Mouse (Mus musculus) spleen, adult 2 months (tissue): ENCODE data around the gene Il1a. TPM values are rescaled to one million over a fixed set of nuclear protein-coding genes. Genes with fewer than 3 reads are reported as not detected.
A peak's percentile ranks its signal among the peaks of the same experiment; 100 is the strongest.

Source experiments
- DNase-seq, 2 experiments: peaks; one replicate each; pipeline versions ENCODE4 v3.0.0 to v3.0.0-alpha.2; 2012 to 2021; ENCODE audit warnings: low spot score in 2 of 2, low read depth in 1 of 2
- H3K27ac ChIP-seq: fragments of 200-500 bp; 2 replicates; pipeline ENCODE4 v1.5.1; 2012; ENCODE audit warnings: low read length, inconsistent platforms; ENCODE audit not compliant: insufficient read depth
- H3K27me3 ChIP-seq: fragments of 200-500 bp; 2 replicates; pipeline ENCODE4 v1.6.1; 2012; ENCODE audit warnings: mild to moderate bottlenecking, moderate library complexity, low read length, inconsistent platforms; ENCODE audit not compliant: control insufficient read depth, insufficient read depth
- H3K36me3 ChIP-seq: fragments of 200-500 bp; 2 replicates; pipeline ENCODE4 v1.6.1; 2012; ENCODE audit warnings: mild to moderate bottlenecking, low read length, inconsistent platforms; ENCODE audit not compliant: control insufficient read depth, insufficient read depth
- H3K4me1 ChIP-seq: fragments of 200-500 bp; 2 replicates; pipeline ENCODE4 v1.6.1; 2011; ENCODE audit warnings: inconsistent platforms; ENCODE audit not compliant: control insufficient read depth, insufficient read depth, insufficient read length
- H3K4me3 ChIP-seq: fragments of 200-500 bp; 2 replicates; pipeline ENCODE4 v1.5.1; 2011; ENCODE audit warnings: mild to moderate bottlenecking, inconsistent platforms; ENCODE audit not compliant: insufficient read depth, insufficient read length; ENCODE audit errors: extremely low read depth
- CTCF ChIP-seq: fragments of 200-500 bp; IDR thresholded peaks from 2 replicates; pipeline ENCODE4 v1.5.1; 2011; ENCODE audit warnings: mild to moderate bottlenecking, inconsistent platforms; ENCODE audit not compliant: insufficient read depth, insufficient read length, insufficient replicate concordance; ENCODE audit errors: extremely low read depth
- POLR2A ChIP-seq: fragments of 200-500 bp; IDR thresholded peaks from 2 replicates; pipeline ENCODE4 v1.6.1; 2011; ENCODE audit warnings: low read depth, low read length, inconsistent platforms
- WGBS: fragments of 180-500 bp; shearing (Covaris S2); methylation state at CpG from one replicate; pipeline ENCODE4 v1.1.7; 2018; 5-methylcytosine and 5-hydroxymethylcytosine counted together
- polyA plus RNA-seq: library from polyadenylated mRNA; depleted of rRNA; stranded (reverse); fragments of >200 nt; gene quantifications from 2 replicates; pipeline ENCODE4 v1.2.3, GENCODE M21; 2012; rRNA removed

Il1a gene
- polyA plus RNA-seq, result 0.99 and 1.3 TPM in 2 replicates

GRCm38 (mm10) chr2:129309836-129310235 lies at the start of gene Il1a:
Gene Il1a, minus strand, starts transcription at chr2:129309972.
- DNase-seq, result no peak
- 75% methylated on average over 7 of the region's 7 CpGs for WGBS
- TF ChIP-seq CTCF (no peak), POLR2A (no peak)
- H3K4me3 ChIP-seq, result no peak within 1 kb of the TSS
- no peak within 1 kb of the TSS for H3K27ac ChIP-seq
- no peaks in the 10 kb centered on the region for H3K27me3 ChIP-seq
- H3K4me1 ChIP-seq, result peaks cover 2% of the 10 kb centered on the region; the same call in 1 of the 2 replicates
- no peaks in the 10 kb centered on the region for H3K36me3 ChIP-seq

- Histone ChIP-seq H3K36me3 (no peaks in the 10 kb centered on the region), H3K4me1 (no peaks in the 10 kb centered on the region; the same call in 1 of the 2 replicates), H3K27ac (no peak overlapping the region), H3K27me3 (no peaks in the 10 kb centered on the region), H3K4me3 (no peak overlapping the region)
- DNase-seq, result peak in 1 of 2 experiments; percentile 30
- TF ChIP-seq POLR2A (no peak), CTCF (no peak)
- WGBS, result 25% methylated on average over 6 of the region's 6 CpGs
Observed at GRCm38 (mm10) chr2:129338138-129338621, 28.4 kb upstream of the Il1a start.

GRCm38 (mm10) chr2:129333471-129333870 lies 23.7 kb upstream of the Il1a start:
- 81% methylated on average over 4 of the region's 4 CpGs for WGBS
- TF ChIP-seq CTCF, result no peak
- no peak for TF ChIP-seq POLR2A
- no peak for DNase-seq

GRCm38 (mm10) chr2:129330540-129330939 lies 20.8 kb upstream of the Il1a start:
- no peaks in the 10 kb centered on the region for H3K27me3 ChIP-seq
- no peak overlapping the region for H3K27ac ChIP-seq
- DNase-seq, result no peak
- H3K4me1 ChIP-seq, result no peaks in the 10 kb centered on the region; the same call in 1 of the 2 replicates
- 12% methylated on average over 13 of the region's 13 CpGs for WGBS
- no peaks in the 10 kb centered on the region for H3K36me3 ChIP-seq
- TF ChIP-seq POLR2A (no peak), CTCF (no peak)
- no peak overlapping the region for H3K4me3 ChIP-seq

More at GRCm38 (mm10) chr2:129333471-129333870, 23.7 kb upstream of the Il1a start:
- Histone ChIP-seq H3K4me3 (no peak overlapping the region), H3K36me3 (no peaks in the 10 kb centered on the region), H3K27ac (no peak overlapping the region), H3K27me3 (no peaks in the 10 kb centered on the region), H3K4me1 (no peaks in the 10 kb centered on the region; the same call in 1 of the 2 replicates)

GRCm38 (mm10) chr2:129330024-129330423 lies 20.3 kb upstream of the Il1a start:
- H3K4me1 ChIP-seq, result no peaks in the 10 kb centered on the region; the same call in 1 of the 2 replicates
- no peak for DNase-seq
- TF ChIP-seq POLR2A (no peak), CTCF (no peak)
- no peak overlapping the region for H3K4me3 ChIP-seq
- H3K27me3 ChIP-seq, result no peaks in the 10 kb centered on the region
- 62% methylated on average over 7 of the region's 7 CpGs for WGBS
- H3K27ac ChIP-seq, result no peak overlapping the region
- no peaks in the 10 kb centered on the region for H3K36me3 ChIP-seq

GRCm38 (mm10) chr2:129328238-129328637 lies 18.5 kb upstream of the Il1a start:
- 83% methylated on average over 4 of the region's 4 CpGs for WGBS
- TF ChIP-seq POLR2A (no peak), CTCF (no peak)

GRCm38 (mm10) chr2:129324216-129324615 lies 14.4 kb upstream of the Il1a start:
- WGBS, result 89% methylated on average over 3 of the region's 3 CpGs
- no peak for TF ChIP-seq CTCF
- no peak for TF ChIP-seq POLR2A
- H3K4me3 ChIP-seq, result no peak overlapping the region

More at GRCm38 (mm10) chr2:129328238-129328637, 18.5 kb upstream of the Il1a start:
- DNase-seq, result no peak
- H3K4me3 ChIP-seq, result no peak overlapping the region
- H3K27me3 ChIP-seq, result no peaks in the 10 kb centered on the region
- no peak overlapping the region for H3K27ac ChIP-seq
- H3K4me1 ChIP-seq, result no peaks in the 10 kb centered on the region; the same call in 1 of the 2 replicates
- H3K36me3 ChIP-seq, result no peaks in the 10 kb centered on the region

More at GRCm38 (mm10) chr2:129324216-129324615, 14.4 kb upstream of the Il1a start:
- Histone ChIP-seq H3K36me3 (no peaks in the 10 kb centered on the region), H3K4me1 (no peaks in the 10 kb centered on the region), H3K27me3 (no peaks in the 10 kb centered on the region), H3K27ac (no peak overlapping the region)
- no peak for DNase-seq
